Mouse (Mus musculus): ENCODE data around the gene Lrrc10b.
A peak's percentile ranks its signal among the peaks of the same experiment; 100 is the strongest.

The Lrrc10b gene

DNA sequence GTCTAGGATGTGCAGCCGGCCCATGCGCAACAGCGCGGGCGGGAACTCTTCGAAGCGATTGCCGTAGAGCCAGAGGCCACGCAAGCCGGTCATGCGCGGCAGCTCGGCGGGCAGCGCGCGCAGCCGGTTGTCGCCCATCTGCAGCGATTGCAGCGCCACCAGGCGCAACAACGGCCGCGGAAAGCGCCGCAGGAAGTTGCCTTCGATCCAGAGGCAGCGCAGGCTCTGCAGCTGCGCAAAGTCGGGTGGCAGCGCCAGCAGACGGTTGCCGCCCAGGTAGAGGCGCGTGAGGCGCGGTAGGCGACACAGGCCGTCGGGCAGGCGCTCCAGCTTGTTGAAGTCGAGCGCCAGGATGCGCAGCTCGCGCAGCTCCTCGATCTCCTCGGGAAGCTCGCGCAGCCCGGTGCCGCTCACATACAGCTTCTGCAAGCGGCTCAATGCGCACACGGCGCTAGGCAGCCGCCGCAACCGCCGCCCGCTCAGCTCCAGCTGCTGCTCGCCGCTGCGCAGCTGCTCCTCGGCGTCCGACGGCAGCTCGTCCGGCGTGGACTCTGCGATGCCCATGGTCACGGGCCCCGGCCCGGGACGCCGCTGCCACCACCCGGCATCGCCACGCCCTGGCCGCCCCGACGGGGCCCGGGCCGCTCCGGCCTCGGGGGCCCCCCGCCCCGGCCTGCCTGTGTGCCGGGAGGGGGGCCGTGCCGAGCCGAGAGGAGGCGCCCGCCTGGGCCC is at the start of gene Lrrc10b:
Lrrc10b (minus strand) TSS at position 722 of the 732 bp plus-strand sequence.
- DNase-seq (ENCODE audit: inconsistent age in 2 of 2, low spot score in 1 of 2), result peak; percentile 59 to 82

DNA sequence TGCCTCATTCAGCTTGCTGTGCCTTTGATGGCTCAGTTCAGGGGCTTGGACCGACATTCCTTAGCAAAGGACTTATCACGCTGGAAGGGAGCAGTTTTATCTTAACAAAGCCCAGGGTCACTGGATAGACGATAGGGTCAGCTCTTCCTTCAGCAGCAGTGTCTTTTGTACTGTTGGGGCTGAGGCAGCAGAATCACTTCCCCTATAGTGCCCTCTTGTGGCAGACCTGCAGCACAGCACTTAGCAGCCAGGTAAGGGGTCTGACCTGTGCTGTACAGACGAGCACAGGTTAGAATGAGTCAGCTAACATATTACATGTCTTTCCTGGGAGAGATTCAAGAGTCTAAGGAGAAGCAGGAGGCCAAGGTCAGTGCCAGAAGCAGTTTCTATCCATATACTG is 45.3 kb upstream of the Lrrc10b start:
- DNase-seq (ENCODE audit: inconsistent age in 2 of 2, low spot score in 1 of 2), result peak in 1 of 2 experiments; percentile 72

DNA sequence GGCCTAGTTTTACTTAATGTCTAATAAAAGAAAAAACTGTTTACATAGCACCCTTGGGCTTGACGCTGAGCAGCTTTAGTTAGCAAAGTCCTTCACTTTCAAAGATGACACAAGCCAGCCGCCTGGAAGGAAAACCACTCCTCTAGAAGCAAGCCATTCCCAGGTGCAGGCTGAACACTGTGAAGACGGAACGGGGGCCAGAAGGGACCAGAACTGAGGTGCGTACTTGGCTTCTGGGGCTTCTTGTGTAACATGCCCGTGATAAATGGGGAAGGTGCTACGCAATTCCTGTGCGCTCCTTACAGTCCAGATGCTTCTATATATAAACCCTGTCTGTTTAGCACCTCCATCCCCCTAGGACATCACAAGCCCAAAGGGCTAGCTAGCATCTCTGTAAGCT is 43.3 kb upstream of the Lrrc10b start:
- no peak for DNase-seq (ENCODE audit: inconsistent age in 2 of 2, low spot score in 1 of 2)

- peak; percentile 43 to 73 for DNase-seq (ENCODE audit: inconsistent age in 2 of 2, low spot score in 1 of 2)
These were observed 40.4 kb upstream of the Lrrc10b start for GRCm38 (mm10) chr19:10497512-10498160.

- DNase-seq (ENCODE audit: inconsistent age in 2 of 2, low spot score in 1 of 2), result no peak
These were observed 39.7 kb upstream of the Lrrc10b start for GRCm38 (mm10) chr19:10496976-10497375.

- DNase-seq (ENCODE audit: inconsistent age in 2 of 2, low spot score in 1 of 2), result peak; percentile 54 to 76
These were observed 38.4 kb upstream of the Lrrc10b start for GRCm38 (mm10) chr19:10495670-10496069.

DNA sequence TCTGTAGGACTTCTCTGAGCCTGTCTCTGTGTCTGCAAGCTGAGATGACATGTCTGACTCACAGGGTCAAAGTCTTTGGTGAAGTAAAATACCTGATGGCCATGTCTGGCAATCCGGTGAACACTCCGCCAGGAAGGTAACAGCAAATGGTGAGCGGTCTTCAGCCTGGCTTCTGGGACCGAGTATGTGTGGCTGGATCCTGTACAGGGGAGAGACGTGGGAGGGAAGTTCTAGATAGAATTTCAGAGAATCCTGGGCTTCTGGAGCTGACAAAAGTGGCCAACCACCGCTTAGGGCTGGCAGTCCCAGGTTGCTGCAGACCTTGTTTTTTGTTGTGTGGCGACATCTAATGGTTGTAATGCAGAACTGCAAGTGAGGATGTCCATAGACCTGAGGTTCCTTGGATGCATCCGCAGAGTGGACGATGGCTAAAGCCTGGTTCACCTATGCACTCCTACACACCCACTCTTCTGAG is 29.0 kb upstream of the Lrrc10b start:
- DNase-seq (ENCODE audit: inconsistent age in 2 of 2, low spot score in 1 of 2), result peak; percentile 49 to 83

DNA sequence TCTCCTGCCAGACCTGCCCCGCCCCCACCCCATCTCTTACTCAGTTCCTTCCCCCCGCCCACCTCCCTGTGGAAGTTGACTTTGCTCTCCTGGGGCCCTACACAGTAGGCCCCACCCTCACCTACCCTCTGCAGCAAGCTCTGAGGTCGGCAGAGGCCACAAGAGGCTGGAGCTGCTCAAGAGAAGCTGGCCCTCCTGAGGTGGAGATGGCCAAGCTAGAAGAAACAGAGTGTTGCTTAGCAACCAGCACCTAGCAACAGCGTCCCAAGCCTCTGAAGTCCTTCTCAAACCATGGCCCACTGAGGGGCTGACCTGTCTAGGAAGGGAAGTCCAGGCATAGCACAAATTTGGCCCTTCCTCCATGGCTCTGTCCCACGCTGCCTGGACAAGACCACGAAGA is 25.4 kb upstream of the Lrrc10b start, which contains the start of gene Ppp1r32:
Ppp1r32 (minus strand) TSS at position 226 of the 400 bp plus-strand sequence.
- DNase-seq (ENCODE audit: inconsistent age in 2 of 2, low spot score in 1 of 2), result no peak

DNA sequence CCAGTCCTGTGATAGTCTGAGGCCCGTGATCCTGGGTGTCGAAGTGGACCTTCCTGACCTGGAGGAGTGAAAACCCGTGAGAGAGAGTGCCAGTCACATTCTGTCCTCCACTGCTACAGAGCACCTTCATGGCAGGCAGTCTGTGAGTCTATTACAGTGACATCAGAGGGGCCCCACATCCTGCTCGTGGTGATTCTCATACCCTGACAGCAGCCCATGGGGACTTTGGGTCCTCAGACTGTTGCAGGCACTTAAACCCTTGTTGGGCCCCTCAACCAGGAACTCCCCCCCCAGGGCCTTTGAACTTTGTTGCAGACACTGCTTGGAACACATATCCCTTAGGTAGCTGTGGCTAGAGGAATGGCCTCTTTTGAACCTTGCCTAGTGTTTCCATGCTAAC is 22.3 kb upstream of the Lrrc10b start:
- DNase-seq (ENCODE audit: inconsistent age in 2 of 2, low spot score in 1 of 2), result no peak

GRCm38 (mm10) chr19:10473779-10474178 is 16.5 kb upstream of the Lrrc10b start:
- no peak for DNase-seq (ENCODE audit: inconsistent age in 2 of 2, low spot score in 1 of 2)

DNA sequence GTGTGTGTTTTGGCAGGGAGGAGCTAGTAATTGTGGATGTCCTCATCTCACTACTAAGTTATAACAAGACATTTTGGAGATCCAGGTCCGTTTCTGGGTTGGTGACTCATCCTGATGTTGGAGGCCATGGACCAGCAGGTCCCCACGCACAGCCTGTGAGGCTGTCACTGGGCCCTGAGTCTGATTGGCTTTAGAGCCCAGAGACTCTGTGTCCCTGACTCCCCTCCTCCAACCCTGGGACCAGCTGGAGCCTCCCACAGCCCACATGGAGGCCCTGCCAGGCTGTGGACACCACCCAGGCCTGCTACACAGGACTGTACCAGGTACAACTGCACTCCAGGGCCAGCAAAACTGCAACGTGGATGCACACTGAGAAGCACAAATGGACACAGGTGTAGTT is 15.7 kb upstream of the Lrrc10b start:
- no peak for DNase-seq (ENCODE audit: inconsistent age in 2 of 2, low spot score in 1 of 2)

- peak; percentile 42 to 44 for DNase-seq (ENCODE audit: inconsistent age in 2 of 2, low spot score in 1 of 2)
These were observed 11.9 kb upstream of the Lrrc10b start for GRCm38 (mm10) chr19:10469171-10469658.

DNA sequence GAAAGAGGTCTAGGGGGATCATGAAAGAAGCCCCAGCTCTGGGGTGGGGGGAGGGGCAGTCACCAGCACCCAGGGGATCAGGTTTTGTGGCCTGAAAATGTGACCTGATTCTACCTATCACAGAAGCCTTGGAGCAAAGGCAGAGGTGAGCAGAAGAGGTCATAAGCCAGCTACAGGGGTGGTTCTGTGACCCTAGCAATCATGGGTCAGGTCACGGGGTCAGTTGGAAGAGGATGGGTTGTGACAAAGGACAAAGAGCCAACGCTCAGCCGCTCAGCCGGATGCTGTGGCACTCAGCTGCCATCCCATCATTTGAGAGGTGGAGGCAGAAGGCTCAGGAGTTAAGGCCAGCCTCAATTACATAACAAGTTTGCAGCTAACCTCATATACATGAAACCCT is 7.2 kb upstream of the Lrrc10b start:
- DNase-seq (ENCODE audit: inconsistent age in 2 of 2, low spot score in 1 of 2), result no peak

GRCm38 (mm10) chr19:10461584-10461983 is 4.3 kb upstream of the Lrrc10b start:
- DNase-seq (ENCODE audit: inconsistent age in 2 of 2, low spot score in 1 of 2), result no peak

DNA sequence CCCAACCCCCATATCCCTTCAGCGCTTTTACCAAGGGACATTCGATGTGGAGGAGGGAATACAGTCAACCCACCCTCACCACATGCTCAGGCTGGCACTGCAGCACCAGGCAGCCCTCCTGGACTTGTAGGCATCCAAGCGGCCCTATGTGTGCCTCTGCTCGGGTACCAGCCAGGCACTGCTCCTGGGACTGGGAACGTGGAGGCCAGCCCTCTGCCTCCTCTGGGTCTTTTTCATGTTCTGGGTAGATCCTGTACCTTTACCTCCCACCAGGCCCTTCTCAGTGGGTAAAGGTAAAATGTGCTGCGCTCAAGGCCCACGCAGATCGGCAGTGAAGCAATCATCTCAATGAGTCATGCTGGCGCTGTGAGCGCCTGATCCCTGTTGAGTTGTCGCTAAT is 2.6 kb upstream of the Lrrc10b start:
- peak in 1 of 2 experiments; percentile 45 for DNase-seq (ENCODE audit: inconsistent age in 2 of 2, low spot score in 1 of 2)

DNA sequence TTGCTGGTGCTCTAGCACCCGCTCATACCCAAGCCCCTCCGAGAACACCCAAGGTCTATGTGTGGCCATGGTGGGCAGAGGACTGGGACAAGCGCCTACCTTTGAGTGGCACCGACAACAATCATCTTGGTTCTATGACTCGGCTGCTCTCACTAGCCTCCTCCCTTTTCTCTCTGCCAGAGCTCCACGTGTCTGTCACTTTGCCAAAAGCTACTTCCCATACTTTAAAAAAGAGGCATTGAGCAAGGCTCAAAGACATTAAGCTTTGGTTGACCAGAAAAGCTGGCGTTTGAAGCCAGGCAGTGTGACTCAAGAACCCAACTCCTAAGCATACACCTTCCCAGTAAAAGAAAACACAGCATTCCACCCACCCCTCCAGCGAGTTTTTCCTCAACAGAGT is 823 bp upstream of the Lrrc10b start:
- DNase-seq (ENCODE audit: inconsistent age in 2 of 2, low spot score in 1 of 2), result peak; percentile 22 to 82

- DNase-seq (ENCODE audit: inconsistent age in 2 of 2, low spot score in 1 of 2), result peak; percentile 68 to 76
These were observed 169 bp upstream of the Lrrc10b start for GRCm38 (mm10) chr19:10457484-10457800.

GRCm38 (mm10) chr19:10455437-10455806 is 1.9 kb downstream of the Lrrc10b start:
- no peak for DNase-seq (ENCODE audit: inconsistent age in 2 of 2, low spot score in 1 of 2)

DNA sequence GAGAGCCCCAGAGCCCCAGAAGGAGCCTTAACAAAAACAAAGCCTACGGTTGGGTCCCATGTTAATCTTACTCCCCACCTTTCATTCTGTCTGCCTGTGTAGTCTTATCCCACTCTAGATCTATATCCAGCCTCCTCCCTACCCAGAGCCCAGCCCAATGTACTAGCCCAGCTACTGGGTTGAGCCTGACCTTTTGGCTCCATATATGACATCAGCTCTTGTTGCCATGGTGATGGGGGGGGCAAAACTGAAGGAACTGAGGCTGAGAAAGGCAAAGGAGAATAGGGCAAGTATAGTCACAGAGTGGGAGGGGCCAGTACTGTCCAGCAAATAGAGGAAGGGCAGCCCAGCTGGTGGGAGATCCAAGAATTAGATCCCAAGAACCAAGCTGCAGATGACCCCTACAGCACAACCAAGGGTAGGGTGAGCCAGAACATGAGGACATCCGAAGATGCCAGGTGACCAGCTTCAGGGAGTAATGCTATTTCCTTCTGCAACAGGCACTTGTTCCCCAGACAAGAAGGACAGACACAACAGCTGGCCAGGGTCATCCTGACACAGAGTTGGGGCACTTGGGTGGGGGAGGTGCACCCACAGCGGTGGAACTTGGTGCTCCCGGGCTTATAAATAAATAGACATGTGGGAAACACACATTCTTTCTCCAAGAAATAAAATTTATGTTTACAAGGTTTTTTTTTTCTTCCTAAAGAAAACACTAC is 2.4 kb downstream of the Lrrc10b start:
- DNase-seq (ENCODE audit: inconsistent age in 2 of 2, low spot score in 1 of 2), result peak; percentile 23 to 52

DNA sequence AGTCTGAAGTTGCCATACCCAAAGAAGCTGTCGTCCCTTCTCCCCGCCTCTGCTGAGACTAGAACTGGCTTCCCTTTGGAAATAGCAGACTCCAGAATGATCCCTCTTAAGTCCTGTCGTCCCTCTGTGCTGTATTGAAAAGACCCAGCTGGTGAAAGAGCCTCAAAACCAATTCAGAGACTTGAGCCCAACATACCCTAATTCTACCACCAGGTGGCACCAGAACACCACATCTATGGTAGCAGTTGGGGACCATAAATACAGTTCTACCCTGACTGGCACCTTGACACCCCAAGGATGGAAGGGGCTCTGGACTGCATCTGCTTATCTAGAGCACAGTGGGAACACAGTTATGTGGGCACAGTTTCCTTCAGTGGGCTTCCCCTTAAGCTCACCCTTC is 7.6 kb downstream of the Lrrc10b start:
- peak; percentile 59 to 89 for DNase-seq (ENCODE audit: inconsistent age in 2 of 2, low spot score in 1 of 2)

GRCm38 (mm10) chr19:10449190-10449589 is 8.1 kb downstream of the Lrrc10b start:
- no peak for DNase-seq (ENCODE audit: inconsistent age in 2 of 2, low spot score in 1 of 2)

GRCm38 (mm10) chr19:10448275-10448674 is 9.0 kb downstream of the Lrrc10b start:
- no peak for DNase-seq (ENCODE audit: inconsistent age in 2 of 2, low spot score in 1 of 2)
